Mouse (Mus musculus): ENCODE measurements around the gene Glis1. TPM values are rescaled to one million over a fixed set of nuclear protein-coding genes. Genes with fewer than 3 reads are reported as not detected.
A peak's percentile ranks its signal among the peaks of the same experiment; 100 is the strongest.

The Glis1 gene
- polyA plus RNA-seq, 1 experiment from 2014 or later: 5.1 TPM

DNA sequence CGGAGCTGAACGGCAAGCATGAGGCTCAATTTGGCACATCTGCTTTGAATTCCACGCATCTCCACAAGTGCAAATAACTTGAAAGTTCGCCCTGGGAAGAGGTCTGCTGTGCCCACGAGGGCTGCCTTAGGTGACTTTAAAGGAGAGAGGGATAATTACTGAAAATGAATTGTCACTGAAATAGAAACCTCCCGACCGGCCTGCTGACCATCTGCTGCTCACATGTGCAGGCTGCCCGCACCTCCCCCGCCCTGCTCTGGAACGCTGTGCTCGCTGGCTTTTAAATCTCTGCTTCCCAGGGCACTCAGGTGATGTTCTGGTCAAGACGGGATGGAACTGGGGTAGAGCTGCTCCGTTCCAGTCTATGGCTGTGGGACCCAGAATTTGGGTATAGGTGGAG, 103.7 kb downstream of the Glis1 start:
- H3K4me3 ChIP-seq (ENCODE audit: low read length): no peak overlapping the region
- ATAC-seq (ENCODE audit: low FRiP score, low TSS enrichment): no peak
- H3K9ac ChIP-seq (replicated peaks; ENCODE audit: low read length): no peak overlapping the region
- no peak overlapping the region for H3K27ac ChIP-seq (ENCODE audit: low read length)
- no peaks in the 10 kb centered on the region for H3K36me3 ChIP-seq (ENCODE audit: insufficient read depth, low read length)
- no peaks in the 10 kb centered on the region for H3K27me3 ChIP-seq (ENCODE audit: insufficient read depth, low read length)
- 0 out of 2 replicates have a peak, but pooled peaks cover 2% of the 10 kb centered on the region for H3K9me3 ChIP-seq (ENCODE audit: low read length)
- WGBS: 21% methylated on average over 13 of the region's 13 CpGs
- H3K4me1 ChIP-seq (ENCODE audit: insufficient read depth, low read length): 0 out of 2 replicates have a peak, but pooled peaks cover 3% of the 10 kb centered on the region
- H3K4me2 ChIP-seq (replicated peaks; ENCODE audit: low read depth, low read length): no peak overlapping the region

- Histone ChIP-seq H3K36me3 (ENCODE audit: insufficient read depth, low read length) (no peaks in the 10 kb centered on the region), H3K4me2 (replicated peaks; ENCODE audit: low read depth, low read length) (no peak overlapping the region), H3K9ac (replicated peaks; ENCODE audit: low read length) (no peak overlapping the region), H3K27me3 (ENCODE audit: insufficient read depth, low read length) (no peaks in the 10 kb centered on the region), H3K4me1 (ENCODE audit: insufficient read depth, low read length) (0 out of 2 replicates have a peak, but pooled peaks cover 3% of the 10 kb centered on the region), H3K9me3 (ENCODE audit: low read length) (no peaks in the 10 kb centered on the region), H3K4me3 (ENCODE audit: low read length) (no peak overlapping the region), H3K27ac (ENCODE audit: low read length) (no peak overlapping the region)
- ATAC-seq (ENCODE audit: low FRiP score, low TSS enrichment): no peak
- 71% methylated on average over 3 of the region's 3 CpGs for WGBS
These were observed 104.2 kb downstream of the Glis1 start for GRCm38 (mm10) chr4:107538561-107538960.

DNA sequence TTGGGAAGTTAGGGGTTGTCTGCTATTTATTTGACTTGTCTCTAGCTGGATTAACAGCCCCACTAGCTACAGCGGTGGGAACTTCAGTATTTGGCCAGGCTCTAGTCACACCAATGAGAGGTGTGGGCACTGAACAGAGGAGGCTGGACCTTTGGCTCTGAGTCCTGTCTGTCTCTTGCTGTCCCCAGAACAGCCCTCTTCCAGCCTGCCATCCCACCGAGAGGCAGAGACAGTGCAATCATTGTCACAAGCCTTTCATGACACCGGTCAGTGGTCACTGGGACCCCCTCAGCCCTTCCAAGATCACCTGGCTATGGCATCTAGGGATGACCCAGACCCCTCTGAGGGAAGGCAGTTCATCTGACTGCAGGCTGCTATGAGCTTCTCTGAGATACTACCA, 104.6 kb downstream of the Glis1 start:
- Histone ChIP-seq H3K4me2 (replicated peaks; ENCODE audit: low read depth, low read length) (no peak overlapping the region), H3K9me3 (ENCODE audit: low read length) (no peaks in the 10 kb centered on the region), H3K36me3 (ENCODE audit: insufficient read depth, low read length) (no peaks in the 10 kb centered on the region), H3K4me1 (ENCODE audit: insufficient read depth, low read length) (0 out of 2 replicates have a peak, but pooled peaks cover 3% of the 10 kb centered on the region), H3K9ac (replicated peaks; ENCODE audit: low read length) (no peak overlapping the region), H3K27ac (ENCODE audit: low read length) (no peak overlapping the region), H3K4me3 (ENCODE audit: low read length) (no peak overlapping the region), H3K27me3 (ENCODE audit: insufficient read depth, low read length) (no peaks in the 10 kb centered on the region)
- WGBS: 68% methylated on average over 3 of the region's 3 CpGs
- ATAC-seq (ENCODE audit: low FRiP score, low TSS enrichment): no peak

- 0 out of 2 replicates have a peak, but pooled peaks cover 3% of the 10 kb centered on the region for H3K4me1 ChIP-seq (ENCODE audit: insufficient read depth, low read length)
- no peaks in the 10 kb centered on the region for H3K27me3 ChIP-seq (ENCODE audit: insufficient read depth, low read length)
- H3K9me3 ChIP-seq (ENCODE audit: low read length): no peaks in the 10 kb centered on the region
- no peak overlapping the region for H3K4me2 ChIP-seq (replicated peaks; ENCODE audit: low read depth, low read length)
- H3K9ac ChIP-seq (replicated peaks; ENCODE audit: low read length): no peak overlapping the region
- H3K27ac ChIP-seq (ENCODE audit: low read length): no peak overlapping the region
- no peaks in the 10 kb centered on the region for H3K36me3 ChIP-seq (ENCODE audit: insufficient read depth, low read length)
- no peak overlapping the region for H3K4me3 ChIP-seq (ENCODE audit: low read length)
- no peak for ATAC-seq (ENCODE audit: low FRiP score, low TSS enrichment)
- WGBS: 65% methylated on average over 4 of the region's 4 CpGs
These were observed 107.4 kb downstream of the Glis1 start for GRCm38 (mm10) chr4:107541821-107542220.

DNA sequence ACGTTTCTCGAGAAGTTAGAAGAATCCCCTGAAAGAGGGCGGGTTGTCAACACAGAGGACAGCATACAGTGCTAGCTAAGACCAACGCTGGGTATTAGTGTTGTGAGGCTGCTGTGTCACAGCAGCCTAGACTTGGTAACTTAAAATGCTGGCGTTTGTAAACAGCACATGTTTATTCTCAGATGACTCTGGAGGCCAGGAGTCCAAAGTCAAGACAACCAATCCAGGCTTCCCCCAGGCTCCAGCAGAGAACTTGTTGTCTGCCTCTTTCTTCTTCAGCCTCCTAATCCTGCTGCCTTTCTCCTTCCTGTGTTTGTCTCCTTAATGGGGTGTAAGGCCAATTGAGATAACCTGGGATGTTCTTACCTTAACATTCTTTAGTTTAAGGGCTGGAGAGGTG, 110.5 kb downstream of the Glis1 start:
- Histone ChIP-seq H3K4me2 (replicated peaks; ENCODE audit: low read depth, low read length) (no peak overlapping the region), H3K9ac (replicated peaks; ENCODE audit: low read length) (0 out of 2 replicates have a peak overlapping the region, but pooled peaks have one; percentile 16), H3K4me1 (ENCODE audit: insufficient read depth, low read length) (no peaks in the 10 kb centered on the region), H3K27me3 (ENCODE audit: insufficient read depth, low read length) (no peaks in the 10 kb centered on the region), H3K9me3 (ENCODE audit: low read length) (no peaks in the 10 kb centered on the region), H3K4me3 (ENCODE audit: low read length) (no peak overlapping the region), H3K36me3 (ENCODE audit: insufficient read depth, low read length) (no peaks in the 10 kb centered on the region), H3K27ac (ENCODE audit: low read length) (no peak overlapping the region)
- WGBS: 62% methylated on average over 5 of the region's 5 CpGs
- ATAC-seq (ENCODE audit: low FRiP score, low TSS enrichment): no peak

GRCm38 (mm10) chr4:107545726-107546125, 111.3 kb downstream of the Glis1 start:
- no peak for ATAC-seq (ENCODE audit: low FRiP score, low TSS enrichment)
- H3K4me3 ChIP-seq (ENCODE audit: low read length): no peak overlapping the region
- H3K27me3 ChIP-seq (ENCODE audit: insufficient read depth, low read length): no peaks in the 10 kb centered on the region
- WGBS: 83% methylated on average over 1 of the region's 1 CpGs
- H3K4me1 ChIP-seq (ENCODE audit: insufficient read depth, low read length): no peaks in the 10 kb centered on the region
- no peak overlapping the region for H3K27ac ChIP-seq (ENCODE audit: low read length)
- H3K9me3 ChIP-seq (ENCODE audit: low read length): no peaks in the 10 kb centered on the region
- H3K4me2 ChIP-seq (replicated peaks; ENCODE audit: low read depth, low read length): no peak overlapping the region
- H3K9ac ChIP-seq (replicated peaks; ENCODE audit: low read length): no peak overlapping the region
- H3K36me3 ChIP-seq (ENCODE audit: insufficient read depth, low read length): no peaks in the 10 kb centered on the region

GRCm38 (mm10) chr4:107546525-107546924, 112.1 kb downstream of the Glis1 start:
- H3K4me3 ChIP-seq (ENCODE audit: low read length): no peak overlapping the region
- no peak for ATAC-seq (ENCODE audit: low FRiP score, low TSS enrichment)
- H3K27ac ChIP-seq (ENCODE audit: low read length): no peak overlapping the region
- H3K9ac ChIP-seq (replicated peaks; ENCODE audit: low read length): no peak overlapping the region
- no peak overlapping the region for H3K4me2 ChIP-seq (replicated peaks; ENCODE audit: low read depth, low read length)
- H3K4me1 ChIP-seq (ENCODE audit: insufficient read depth, low read length): no peaks in the 10 kb centered on the region
- H3K27me3 ChIP-seq (ENCODE audit: insufficient read depth, low read length): no peaks in the 10 kb centered on the region
- no peaks in the 10 kb centered on the region for H3K36me3 ChIP-seq (ENCODE audit: insufficient read depth, low read length)
- 42% methylated on average over 8 of the region's 8 CpGs for WGBS
- no peaks in the 10 kb centered on the region for H3K9me3 ChIP-seq (ENCODE audit: low read length)

- Histone ChIP-seq H3K4me3 (ENCODE audit: low read length) (no peak overlapping the region), H3K27me3 (ENCODE audit: insufficient read depth, low read length) (no peaks in the 10 kb centered on the region), H3K4me2 (replicated peaks; ENCODE audit: low read depth, low read length) (no peak overlapping the region), H3K36me3 (ENCODE audit: insufficient read depth, low read length) (no peaks in the 10 kb centered on the region), H3K4me1 (ENCODE audit: insufficient read depth, low read length) (no peaks in the 10 kb centered on the region), H3K27ac (ENCODE audit: low read length) (no peak overlapping the region), H3K9me3 (ENCODE audit: low read length) (no peaks in the 10 kb centered on the region), H3K9ac (replicated peaks; ENCODE audit: low read length) (no peak overlapping the region)
- WGBS: 76% methylated on average over 10 of the region's 10 CpGs
- no peak for ATAC-seq (ENCODE audit: low FRiP score, low TSS enrichment)
These were observed 115.7 kb downstream of the Glis1 start for GRCm38 (mm10) chr4:107550096-107550495.

GRCm38 (mm10) chr4:107550546-107550945, 116.2 kb downstream of the Glis1 start:
- Histone ChIP-seq H3K27me3 (ENCODE audit: insufficient read depth, low read length) (no peaks in the 10 kb centered on the region), H3K4me1 (ENCODE audit: insufficient read depth, low read length) (no peaks in the 10 kb centered on the region), H3K4me2 (replicated peaks; ENCODE audit: low read depth, low read length) (no peak overlapping the region), H3K4me3 (ENCODE audit: low read length) (no peak overlapping the region), H3K9me3 (ENCODE audit: low read length) (no peaks in the 10 kb centered on the region), H3K9ac (replicated peaks; ENCODE audit: low read length) (no peak overlapping the region), H3K27ac (ENCODE audit: low read length) (no peak overlapping the region), H3K36me3 (ENCODE audit: insufficient read depth, low read length) (no peaks in the 10 kb centered on the region)
- ATAC-seq (ENCODE audit: low FRiP score, low TSS enrichment): peak; percentile 54; the same call in 1 of the 2 replicates
- WGBS: 72% methylated on average over 3 of the region's 3 CpGs

DNA sequence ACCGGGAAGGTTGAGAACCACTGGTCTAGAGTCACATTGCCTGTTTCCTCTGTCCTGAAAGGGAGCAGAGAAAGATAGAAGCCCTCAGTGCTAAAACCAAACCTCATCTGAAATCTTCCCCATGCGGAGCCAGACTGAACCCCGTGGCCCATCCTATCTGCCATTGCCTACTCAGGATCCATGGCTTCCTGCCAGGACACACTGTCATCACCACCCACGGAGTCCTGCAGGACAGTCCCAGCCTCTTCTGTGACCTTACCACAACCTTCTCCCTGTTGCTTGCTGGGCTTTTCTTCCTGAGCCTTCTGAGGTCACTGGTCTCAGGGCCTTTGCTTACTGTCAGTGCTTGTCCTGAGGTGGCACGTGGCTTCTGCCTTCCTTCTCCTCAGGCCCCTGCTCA, 118.3 kb downstream of the Glis1 start:
- H3K27me3 ChIP-seq (ENCODE audit: insufficient read depth, low read length): no peaks in the 10 kb centered on the region
- no peaks in the 10 kb centered on the region for H3K36me3 ChIP-seq (ENCODE audit: insufficient read depth, low read length)
- no peak overlapping the region for H3K27ac ChIP-seq (ENCODE audit: low read length)
- WGBS: 64% methylated on average over 5 of the region's 5 CpGs
- H3K9me3 ChIP-seq (ENCODE audit: low read length): no peaks in the 10 kb centered on the region
- no peak overlapping the region for H3K4me3 ChIP-seq (ENCODE audit: low read length)
- no peaks in the 10 kb centered on the region for H3K4me1 ChIP-seq (ENCODE audit: insufficient read depth, low read length)
- no peak overlapping the region for H3K4me2 ChIP-seq (replicated peaks; ENCODE audit: low read depth, low read length)
- H3K9ac ChIP-seq (replicated peaks; ENCODE audit: low read length): no peak overlapping the region
- no peak for ATAC-seq (ENCODE audit: low FRiP score, low TSS enrichment)
